Mouse (Mus musculus) testis, adult 2 months (tissue): ENCODE data around the gene Gm10260. TPM values are rescaled to one million over a fixed set of nuclear protein-coding genes. Genes with fewer than 3 reads are reported as not detected.

ENCODE experiments used
- H3K27ac ChIP-seq: fragments of 200-500 bp; 2 replicates; pipeline ENCODE4 v1.5.1; 2012; ENCODE audit warnings: low read depth, low read length; ENCODE audit not compliant: control insufficient read depth, insufficient read depth
- H3K27me3 ChIP-seq: fragments of 200-500 bp; 2 replicates; pipeline ENCODE4 v1.6.1; 2012; ENCODE audit warnings: mild to moderate bottlenecking, low read length, moderate library complexity; ENCODE audit not compliant: control insufficient read depth, insufficient read depth
- H3K36me3 ChIP-seq: fragments of 200-500 bp; 2 replicates; pipeline ENCODE4 v1.6.1; 2012; ENCODE audit warnings: mild to moderate bottlenecking, low read length; ENCODE audit not compliant: control insufficient read depth, insufficient read depth
- H3K4me1 ChIP-seq: fragments of 200-500 bp; 2 replicates; pipeline ENCODE4 v1.6.1; 2012; ENCODE audit warnings: low read length; ENCODE audit not compliant: control insufficient read depth, insufficient read depth
- H3K4me3 ChIP-seq: fragments of 200-500 bp; 2 replicates; pipeline ENCODE4 v1.5.1; 2012; ENCODE audit warnings: low read depth, mild to moderate bottlenecking, low read length, moderate library complexity, mixed read lengths; ENCODE audit not compliant: control insufficient read depth
- CTCF ChIP-seq: fragments of 200-500 bp; IDR thresholded peaks from 2 replicates; pipeline ENCODE4 v1.5.1; 2012; ENCODE audit warnings: low read depth, mild to moderate bottlenecking, inconsistent platforms, low read length, moderate library complexity; ENCODE audit not compliant: control insufficient read depth, insufficient read depth, insufficient replicate concordance
- POLR2A ChIP-seq: fragments of 200-500 bp; IDR thresholded peaks from 2 replicates; pipeline ENCODE4 v1.6.1; 2012; ENCODE audit warnings: low read depth, mild to moderate bottlenecking, inconsistent platforms, low read length, moderate library complexity; ENCODE audit not compliant: control insufficient read depth
- polyA plus RNA-seq: library from polyadenylated mRNA; depleted of rRNA; stranded (reverse); fragments of >200 nt; gene quantifications from 2 replicates; pipeline ENCODE4 v1.2.3, GENCODE M21; 2012

The Gm10260 gene
- polyA plus RNA-seq, 1 experiment, result 2.7 TPM

GRCm38 (mm10) chr13:97789782-97790450 lies 29.5 kb upstream of the Gm10260 start:
- TF ChIP-seq POLR2A (no peak), CTCF (no peak)
- H3K27ac ChIP-seq, result no peak overlapping the region
- no peaks in the 10 kb centered on the region for H3K36me3 ChIP-seq
- no peaks in the 10 kb centered on the region for H3K4me1 ChIP-seq
- H3K27me3 ChIP-seq, result no peaks in the 10 kb centered on the region
- no peak overlapping the region for H3K4me3 ChIP-seq

- H3K27ac ChIP-seq, result no peak overlapping the region
- H3K4me3 ChIP-seq, result no peak overlapping the region
- no peak for TF ChIP-seq CTCF
- no peak for TF ChIP-seq POLR2A
- no peaks in the 10 kb centered on the region for H3K27me3 ChIP-seq
- H3K4me1 ChIP-seq, result no peaks in the 10 kb centered on the region
- H3K36me3 ChIP-seq, result no peaks in the 10 kb centered on the region
Measured at GRCm38 (mm10) chr13:97785167-97785835, 24.9 kb upstream of the Gm10260 start.

GRCm38 (mm10) chr13:97783423-97784143 lies 23.2 kb upstream of the Gm10260 start:
- no peak overlapping the region for H3K4me3 ChIP-seq
- no peaks in the 10 kb centered on the region for H3K27me3 ChIP-seq
- no peak overlapping the region for H3K27ac ChIP-seq
- H3K4me1 ChIP-seq, result no peaks in the 10 kb centered on the region
- no peak for TF ChIP-seq CTCF
- no peak for TF ChIP-seq POLR2A
- no peaks in the 10 kb centered on the region for H3K36me3 ChIP-seq

GRCm38 (mm10) chr13:97782063-97782462 lies 21.6 kb upstream of the Gm10260 start:
- H3K4me1 ChIP-seq, result no peaks in the 10 kb centered on the region
- no peaks in the 10 kb centered on the region for H3K27me3 ChIP-seq
- H3K36me3 ChIP-seq, result no peaks in the 10 kb centered on the region
- no peak overlapping the region for H3K4me3 ChIP-seq
- H3K27ac ChIP-seq, result no peak overlapping the region
- TF ChIP-seq POLR2A, result no peak
- no peak for TF ChIP-seq CTCF

- Histone ChIP-seq H3K27me3 (no peaks in the 10 kb centered on the region), H3K27ac (no peak overlapping the region), H3K4me3 (no peak overlapping the region), H3K4me1 (no peaks in the 10 kb centered on the region), H3K36me3 (no peaks in the 10 kb centered on the region)
- no peak for TF ChIP-seq POLR2A
- TF ChIP-seq CTCF, result no peak
Measured at GRCm38 (mm10) chr13:97781637-97782036, 21.2 kb upstream of the Gm10260 start.

- no peak for TF ChIP-seq POLR2A
- TF ChIP-seq CTCF, result no peak
- no peaks in the 10 kb centered on the region for H3K36me3 ChIP-seq
- H3K4me3 ChIP-seq, result no peak overlapping the region; the same call in 1 of the 2 replicates
- H3K27me3 ChIP-seq, result no peaks in the 10 kb centered on the region
- no peaks in the 10 kb centered on the region for H3K4me1 ChIP-seq
- H3K27ac ChIP-seq, result no peak overlapping the region
Measured at GRCm38 (mm10) chr13:97780556-97780955, 20.1 kb upstream of the Gm10260 start.

- Histone ChIP-seq H3K36me3 (no peaks in the 10 kb centered on the region), H3K27ac (no peak overlapping the region), H3K27me3 (no peaks in the 10 kb centered on the region), H3K4me3 (no peak overlapping the region), H3K4me1 (no peaks in the 10 kb centered on the region)
- no peak for TF ChIP-seq POLR2A
- TF ChIP-seq CTCF, result no peak
Measured at GRCm38 (mm10) chr13:97779657-97780445, 19.4 kb upstream of the Gm10260 start.
